Mouse (Mus musculus) lung, adult 2 months (tissue): ENCODE data around the gene Plek.

Experiments
- CTCF ChIP-seq: fragments of 200-500 bp; IDR thresholded peaks from 2 replicates; pipeline ENCODE4 v1.5.1; 2011; ENCODE audit warnings: mild to moderate bottlenecking, low read length, control low read depth; ENCODE audit not compliant: insufficient read depth
- POLR2A ChIP-seq: fragments of 200-500 bp; IDR thresholded peaks from 2 replicates; pipeline ENCODE4 v1.6.1; 2011; ENCODE audit warnings: low read depth, mild to moderate bottlenecking, control low read depth, low read length, borderline replicate concordance; ENCODE audit errors: extremely low read depth

DNA sequence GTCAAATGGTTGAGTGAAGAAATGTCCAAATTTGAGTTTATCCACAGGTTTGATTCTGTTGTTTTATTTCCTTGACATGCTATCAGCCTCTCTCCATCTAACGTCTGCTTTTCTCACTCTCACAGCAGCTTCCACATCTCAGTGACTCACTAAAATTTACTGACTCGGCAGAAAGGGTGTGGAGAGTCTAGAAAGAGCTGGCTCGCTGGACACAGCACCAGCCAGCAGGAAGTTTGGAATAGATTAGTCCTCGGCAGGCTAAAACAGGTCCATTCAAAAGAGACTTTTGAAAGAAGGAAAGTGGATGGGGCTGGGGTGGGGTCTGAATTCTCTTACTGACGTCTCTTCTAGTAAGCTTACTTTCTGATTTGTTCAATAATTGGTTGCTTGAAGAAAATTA, 33.9 kb upstream of the Plek start:
- TF ChIP-seq POLR2A (no peak), CTCF (no peak)
